Mouse (Mus musculus) liver, embryonic 12.5 days (tissue): ENCODE data around the gene Tyms. TPM values are rescaled to one million over a fixed set of nuclear protein-coding genes. Genes with fewer than 3 reads are reported as not detected.

Experiments
- ATAC-seq: fragments of 200-750 bp; cut with Nextera tagmentation; 2 replicates; pipeline ENCODE4 v1.8.0; 2017; ENCODE audit warnings: moderate number of reproducible peaks, mild to moderate bottlenecking, moderate library complexity
- H3K27ac ChIP-seq: fragments of 300-500 bp; sonication (generic); 2 replicates; pipeline ENCODE4 v1.5.1; 2016; ENCODE audit warnings: mild to moderate bottlenecking
- H3K27me3 ChIP-seq: fragments of 300-500 bp; sonication (generic); replicated peaks from 2 replicates; pipeline ENCODE4 v1.6.1; 2016; ENCODE audit warnings: mild to moderate bottlenecking, moderate library complexity
- H3K36me3 ChIP-seq: fragments of 300-500 bp; sonication (generic); 2 replicates; pipeline ENCODE4 v1.6.1; 2016; ENCODE audit warnings: mild to moderate bottlenecking, moderate library complexity
- H3K4me1 ChIP-seq: fragments of 300-500 bp; sonication (generic); 2 replicates; pipeline ENCODE4 v1.6.1; 2016
- H3K4me2 ChIP-seq: fragments of 300-500 bp; sonication (generic); 2 replicates; pipeline ENCODE4 v1.6.1; 2016; ENCODE audit warnings: mild to moderate bottlenecking, moderate library complexity
- H3K4me3 ChIP-seq: fragments of 300-500 bp; sonication (generic); 2 replicates; pipeline ENCODE4 v1.5.1; 2016; ENCODE audit warnings: mild to moderate bottlenecking, moderate library complexity
- H3K9ac ChIP-seq: fragments of 300-500 bp; sonication (generic); 2 replicates; pipeline ENCODE4 v1.6.1; 2016; ENCODE audit warnings: mild to moderate bottlenecking, moderate library complexity
- H3K9me3 ChIP-seq: fragments of 300-500 bp; sonication (generic); replicated peaks from 2 replicates; pipeline ENCODE4 v1.6.1; 2016; ENCODE audit warnings: mild to moderate bottlenecking, moderate library complexity
- WGBS: fragments of 180-500 bp; shearing (Covaris S2); methylation state at CpG from one replicate; pipeline ENCODE4 v1.1.7; 2016; ENCODE audit not compliant: insufficient replicate concordance; 5-methylcytosine and 5-hydroxymethylcytosine counted together
- polyA plus RNA-seq: library from polyadenylated mRNA; unstranded; fragments of >200 nt; fragmentation: Nextera tagmentation; extraction: Ambion mirVana; gene quantifications from 2 replicates; pipeline ENCODE4 v1.2.1, GENCODE M21; 2016

Tyms gene
- 278 and 289 TPM in 2 replicates for polyA plus RNA-seq

DNA sequence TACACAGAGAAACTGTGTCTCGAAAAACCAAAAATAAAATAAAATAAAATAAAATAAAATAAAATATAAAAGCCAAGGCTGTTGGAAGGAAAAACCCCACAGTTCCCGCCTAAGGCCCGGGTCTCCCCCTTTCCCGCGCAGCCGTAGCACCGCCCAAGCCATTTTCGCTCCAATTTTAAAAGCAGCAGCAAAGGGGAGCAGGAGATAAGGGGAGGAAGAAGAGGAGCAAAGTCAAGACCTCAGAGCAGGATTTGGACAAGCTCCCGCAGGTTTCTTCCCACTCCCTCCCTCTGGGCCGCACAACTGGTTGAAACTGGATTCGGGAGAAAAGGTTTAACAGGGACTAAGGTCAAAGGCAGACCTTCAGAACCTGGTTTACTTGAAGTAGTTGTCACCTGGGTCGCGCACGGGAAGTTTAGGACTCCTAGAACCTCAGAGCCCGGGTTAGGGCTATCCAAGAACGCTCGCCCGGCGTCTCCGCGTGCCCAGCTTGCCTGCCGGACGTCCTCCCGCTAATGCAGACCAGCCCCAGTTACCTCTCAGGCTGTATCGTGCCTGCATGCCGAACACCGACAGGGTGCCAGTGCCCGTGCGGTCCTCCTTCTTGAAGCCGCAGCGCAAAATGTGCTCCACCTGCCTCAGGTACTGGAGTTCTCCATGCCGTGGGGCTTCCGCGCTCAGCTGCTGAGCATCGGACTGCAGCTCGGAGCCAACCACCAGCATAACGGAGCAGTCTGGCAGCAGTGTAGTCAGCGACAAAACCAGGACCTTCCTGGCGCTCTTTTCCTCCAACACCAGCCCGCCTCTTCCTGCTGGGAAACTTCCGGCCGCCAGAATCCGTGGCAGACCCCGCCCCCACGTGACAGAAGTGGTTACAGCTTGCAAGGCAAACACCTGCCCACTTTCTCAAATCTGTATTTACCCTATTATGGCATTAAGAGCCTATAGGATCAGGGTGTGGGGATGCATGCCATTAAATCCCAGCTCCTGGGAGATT lies at the start of gene Tyms:
TSS of gene Tyms (minus strand) at position 793 of the 997 bp plus-strand sequence.
- WGBS: under 1% methylated on average over 45 of the region's 45 CpGs
- H3K9me3 ChIP-seq: no peaks in the 10 kb centered on the region
- ATAC-seq: peak; percentile 89

DNA sequence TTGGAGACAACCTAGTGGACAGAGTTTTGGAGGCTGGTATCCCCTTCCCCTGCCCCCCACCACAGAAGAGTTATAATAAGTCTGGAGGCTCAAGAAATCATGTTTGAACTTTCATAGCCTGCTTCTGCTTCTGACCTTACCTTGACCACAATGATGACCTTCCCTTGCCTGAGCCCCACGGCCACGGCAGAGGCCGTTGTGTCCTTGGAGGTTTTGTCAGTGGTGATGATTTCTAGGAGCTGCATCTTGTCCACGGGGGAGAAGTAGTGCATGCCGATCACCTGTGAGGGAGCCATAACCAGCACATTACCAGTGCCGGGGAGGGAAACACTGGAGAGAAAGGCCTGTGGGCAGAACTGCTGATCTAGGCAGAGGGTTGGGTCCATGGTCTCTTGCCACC lies 49.1 kb upstream of the Tyms start:
- no peaks in the 10 kb centered on the region for H3K4me1 ChIP-seq
- no peak overlapping the region for H3K9ac ChIP-seq
- no peak overlapping the region for H3K4me3 ChIP-seq
- no peaks in the 10 kb centered on the region for H3K9me3 ChIP-seq
- H3K36me3 ChIP-seq: peaks cover 96% of the 10 kb centered on the region
- H3K27ac ChIP-seq: no peak overlapping the region
- WGBS: 86% methylated on average over 6 of the region's 6 CpGs
- no peak overlapping the region for H3K4me2 ChIP-seq
- H3K27me3 ChIP-seq: no peaks in the 10 kb centered on the region
- ATAC-seq: no peak

More for the DNA sequence above, at the start of gene Tyms:
- Histone ChIP-seq H3K4me3 (peak within 1 kb of the TSS; percentile 89), H3K27me3 (no peaks in the 10 kb centered on the region), H3K9ac (peak within 1 kb of the TSS; percentile 91), H3K36me3 (peaks cover 40% of the 10 kb centered on the region), H3K4me2 (peak within 1 kb of the TSS; percentile 76), H3K4me1 (peaks cover 21% of the 10 kb centered on the region), H3K27ac (peak within 1 kb of the TSS; percentile 85)

DNA sequence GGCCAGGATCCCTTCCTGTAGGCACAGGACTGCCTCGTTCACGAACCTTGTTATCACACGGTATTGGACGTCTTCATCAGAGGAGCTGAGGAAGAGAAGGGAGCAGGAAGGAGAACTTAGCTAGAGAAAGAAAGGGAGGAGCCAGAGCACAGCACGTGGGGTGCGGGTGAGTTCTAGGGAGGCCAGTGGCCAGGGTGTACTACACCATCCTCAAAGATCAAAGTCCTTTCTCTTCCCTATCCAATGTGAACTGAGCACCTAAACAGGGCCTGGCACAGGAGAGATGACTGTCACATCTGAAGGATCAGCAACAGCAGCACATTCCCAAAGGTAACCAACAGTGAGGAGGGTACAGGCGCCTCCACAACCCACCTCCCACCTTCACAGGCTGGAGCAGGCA lies 46.7 kb upstream of the Tyms start:
- H3K27me3 ChIP-seq: peaks cover 18% of the 10 kb centered on the region
- H3K9me3 ChIP-seq: no peaks in the 10 kb centered on the region
- H3K4me2 ChIP-seq: no peak overlapping the region
- 75% methylated on average over 7 of the region's 7 CpGs for WGBS
- no peak overlapping the region for H3K4me3 ChIP-seq
- H3K36me3 ChIP-seq: peaks cover 78% of the 10 kb centered on the region
- ATAC-seq: no peak
- H3K4me1 ChIP-seq: no peaks in the 10 kb centered on the region
- H3K9ac ChIP-seq: no peak overlapping the region
- H3K27ac ChIP-seq: no peak overlapping the region

DNA sequence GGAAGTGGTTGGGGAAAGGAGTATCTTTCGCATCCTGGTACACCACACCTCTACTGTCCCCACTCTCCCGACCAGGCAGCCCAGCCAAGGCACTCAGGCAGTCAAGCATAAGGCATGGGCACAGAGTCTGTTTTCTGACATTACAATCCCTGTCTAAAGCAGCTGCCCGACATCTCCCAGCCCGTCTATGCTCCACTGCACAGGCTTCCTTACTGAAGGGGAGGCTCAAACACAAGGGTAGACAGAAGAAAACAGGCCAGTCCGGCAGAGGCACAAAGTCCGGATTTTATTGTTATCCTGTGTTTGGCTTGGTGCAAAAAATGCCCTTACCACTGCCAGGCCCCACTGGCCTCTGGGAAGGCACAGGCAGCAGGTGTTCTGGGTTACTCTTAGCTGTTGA lies 45.7 kb upstream of the Tyms start:
- Histone ChIP-seq H3K27me3 (peaks cover 27% of the 10 kb centered on the region), H3K36me3 (peaks cover 69% of the 10 kb centered on the region), H3K4me2 (no peak overlapping the region), H3K9me3 (no peaks in the 10 kb centered on the region), H3K9ac (no peak overlapping the region), H3K4me3 (no peak overlapping the region), H3K27ac (no peak overlapping the region), H3K4me1 (peaks cover 7% of the 10 kb centered on the region; the same call in 1 of the 2 replicates)
- WGBS: 86% methylated on average over 6 of the region's 6 CpGs
- ATAC-seq: no peak

DNA sequence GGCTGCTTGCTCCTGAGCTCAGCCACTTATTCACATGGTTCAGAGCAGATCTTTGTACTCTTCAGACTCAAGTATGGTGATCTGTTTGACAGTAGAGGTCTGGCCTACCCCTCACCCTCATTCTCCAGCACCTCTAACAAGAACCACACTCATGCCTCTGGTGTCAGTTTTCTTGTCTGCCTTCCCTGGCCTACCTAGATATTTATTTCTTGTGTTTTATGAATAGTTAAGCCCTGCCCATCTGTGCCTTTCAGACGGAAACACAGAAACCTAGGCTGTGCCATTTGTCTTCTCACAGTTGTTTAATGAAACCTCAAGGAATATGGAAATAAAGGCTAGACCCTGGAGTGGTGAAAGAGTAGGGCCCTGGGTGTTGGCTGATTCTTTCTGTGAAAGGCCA lies 44.6 kb upstream of the Tyms start:
- Histone ChIP-seq H3K9me3 (no peaks in the 10 kb centered on the region), H3K9ac (no peak overlapping the region), H3K27me3 (peaks cover 39% of the 10 kb centered on the region), H3K4me1 (peaks cover 13% of the 10 kb centered on the region; the same call in 1 of the 2 replicates), H3K4me2 (no peak overlapping the region), H3K36me3 (peaks cover 57% of the 10 kb centered on the region), H3K27ac (no peak overlapping the region), H3K4me3 (no peak overlapping the region)
- WGBS: 81% methylated on average over 1 of the region's 1 CpGs
- no peak for ATAC-seq

DNA sequence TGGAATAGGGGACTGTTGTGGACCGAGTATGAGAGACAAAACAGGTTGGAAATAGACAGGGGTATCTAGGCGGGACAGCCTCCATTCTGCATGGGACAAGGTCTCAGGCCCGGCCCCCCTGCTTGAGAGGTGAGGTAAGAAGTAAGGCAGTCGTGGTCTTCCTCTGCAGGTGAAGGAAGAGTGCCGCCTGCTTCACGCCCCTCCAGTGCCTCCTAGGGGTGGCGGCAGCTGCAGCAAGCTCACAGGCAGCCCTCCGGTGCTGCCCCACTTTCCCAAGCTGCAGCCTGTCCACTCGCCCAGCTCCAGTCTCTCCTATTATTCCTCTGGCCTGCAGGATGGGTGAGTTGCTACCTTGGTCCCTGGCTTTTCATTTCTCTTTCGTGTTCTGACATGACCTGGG lies 42.3 kb upstream of the Tyms start:
- Histone ChIP-seq H3K9ac (no peak overlapping the region), H3K9me3 (no peaks in the 10 kb centered on the region), H3K4me3 (no peak overlapping the region), H3K4me2 (no peak overlapping the region), H3K27me3 (peaks cover 62% of the 10 kb centered on the region), H3K36me3 (peaks cover 34% of the 10 kb centered on the region), H3K4me1 (peaks cover 23% of the 10 kb centered on the region), H3K27ac (no peak overlapping the region)
- no peak for ATAC-seq
- 29% methylated on average over 10 of the region's 10 CpGs for WGBS

DNA sequence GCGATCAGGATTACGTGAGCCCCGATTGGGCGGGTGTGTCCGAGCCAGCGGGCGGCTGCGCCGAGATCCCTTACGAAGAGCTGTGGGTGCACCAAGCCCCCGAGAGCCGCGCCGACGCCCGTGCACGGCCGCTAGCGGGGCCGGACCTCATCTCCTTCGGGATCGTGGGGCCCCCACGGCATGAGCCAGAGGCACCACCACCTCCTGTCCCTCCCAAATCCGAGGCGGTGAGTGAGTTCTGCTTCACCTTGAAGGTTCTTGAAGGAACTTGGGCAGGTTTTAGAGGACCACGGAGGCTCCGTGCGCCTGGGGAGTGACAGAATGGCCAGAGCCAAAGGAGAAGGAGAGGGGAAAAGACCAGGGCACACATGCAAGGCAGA lies 41.3 kb upstream of the Tyms start:
- H3K4me3 ChIP-seq: peak overlapping the region; percentile 52
- WGBS: 1% methylated on average over 28 of the region's 28 CpGs
- peaks cover 71% of the 10 kb centered on the region for H3K27me3 ChIP-seq
- no peak overlapping the region for H3K27ac ChIP-seq
- H3K9me3 ChIP-seq: no peaks in the 10 kb centered on the region
- ATAC-seq: no peak
- peaks cover 25% of the 10 kb centered on the region for H3K36me3 ChIP-seq
- H3K4me2 ChIP-seq: peak overlapping the region; percentile 77
- no peak overlapping the region for H3K9ac ChIP-seq
- peaks cover 31% of the 10 kb centered on the region for H3K4me1 ChIP-seq

DNA sequence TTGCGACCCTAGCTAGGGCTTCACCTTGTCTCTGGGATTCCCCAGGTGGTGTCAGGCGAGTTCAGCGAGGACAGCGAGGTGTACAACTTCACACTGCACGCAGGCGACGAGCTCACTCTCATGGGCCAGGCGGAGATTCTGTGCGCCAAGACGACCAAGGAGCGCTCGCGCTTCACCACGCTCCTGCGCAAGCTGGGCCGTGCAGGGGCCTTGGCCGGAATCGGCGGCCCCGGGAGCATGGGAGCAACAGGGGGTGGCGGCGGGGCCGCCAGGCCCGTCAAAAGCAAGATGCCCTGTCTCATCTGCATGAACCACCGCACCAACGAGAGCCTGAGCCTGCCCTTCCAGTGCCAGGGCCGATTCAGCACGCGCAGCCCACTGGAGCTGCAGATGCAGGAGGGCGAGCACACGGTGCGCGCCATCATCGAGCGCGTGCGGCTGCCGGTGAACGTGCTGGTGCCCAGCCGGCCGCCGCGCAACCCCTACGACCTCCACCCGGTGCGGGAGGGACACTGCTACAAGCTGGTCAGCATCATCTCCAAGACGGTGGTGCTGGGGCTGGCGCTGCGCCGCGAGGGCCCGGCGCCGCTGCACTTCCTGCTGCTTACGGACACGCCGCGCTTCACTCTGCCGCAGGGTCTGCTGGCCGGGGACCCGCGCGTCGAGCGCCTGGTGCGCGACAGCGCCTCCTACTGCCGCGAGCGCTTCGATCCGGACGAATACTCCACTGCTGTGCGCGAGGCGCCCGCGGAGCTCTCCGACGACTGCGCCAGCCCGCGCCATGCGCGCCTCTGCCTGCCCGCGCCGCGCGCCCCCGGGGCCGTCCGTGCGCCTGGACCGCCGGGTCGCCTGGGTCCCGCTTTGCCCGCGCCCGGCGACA lies 40.7 kb upstream of the Tyms start:
- no peak overlapping the region for H3K9ac ChIP-seq
- peak overlapping the region; percentile 77 for H3K4me2 ChIP-seq
- peaks cover 18% of the 10 kb centered on the region for H3K36me3 ChIP-seq
- H3K27ac ChIP-seq: no peak overlapping the region
- peak; percentile 35; the same call in 1 of the 2 replicates for ATAC-seq
- WGBS: under 1% methylated on average over 102 of the region's 103 CpGs
- peaks cover 31% of the 10 kb centered on the region for H3K4me1 ChIP-seq
- H3K27me3 ChIP-seq: peaks cover 77% of the 10 kb centered on the region
- no peaks in the 10 kb centered on the region for H3K9me3 ChIP-seq
- H3K4me3 ChIP-seq: peak overlapping the region; percentile 52

DNA sequence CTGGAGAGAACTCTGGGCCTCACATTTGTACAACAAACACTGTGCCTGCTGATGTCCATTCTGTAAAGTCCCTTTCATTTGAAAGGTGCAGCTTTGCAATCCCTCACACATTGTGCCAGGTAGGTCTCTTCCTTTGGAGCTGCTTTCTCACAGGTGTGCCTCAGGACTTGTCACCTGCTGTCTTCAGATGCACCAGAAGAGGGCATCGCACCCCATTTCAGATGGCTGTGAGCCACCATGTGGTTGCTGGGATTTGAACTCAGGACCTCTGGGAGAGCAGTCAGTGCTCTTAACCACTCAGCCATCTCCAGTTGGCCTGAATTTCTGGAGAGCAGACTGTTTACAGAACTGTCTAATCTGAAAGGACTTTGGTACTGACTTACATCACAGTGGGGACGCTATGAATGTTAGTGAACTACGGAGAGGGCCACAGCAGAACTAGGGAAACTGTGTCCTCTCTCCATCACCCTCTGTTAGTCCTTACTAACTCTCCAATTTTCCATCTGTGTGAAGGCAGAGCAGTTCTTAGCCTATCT lies 39.2 kb upstream of the Tyms start:
- Histone ChIP-seq H3K4me2 (no peak overlapping the region), H3K9ac (no peak overlapping the region), H3K4me1 (peaks cover 31% of the 10 kb centered on the region), H3K4me3 (no peak overlapping the region), H3K27me3 (peaks cover 91% of the 10 kb centered on the region), H3K9me3 (no peaks in the 10 kb centered on the region), H3K36me3 (peaks cover 4% of the 10 kb centered on the region; the same call in 1 of the 2 replicates), H3K27ac (no peak overlapping the region)
- no peak for ATAC-seq
- 71% methylated on average over 3 of the region's 3 CpGs for WGBS

DNA sequence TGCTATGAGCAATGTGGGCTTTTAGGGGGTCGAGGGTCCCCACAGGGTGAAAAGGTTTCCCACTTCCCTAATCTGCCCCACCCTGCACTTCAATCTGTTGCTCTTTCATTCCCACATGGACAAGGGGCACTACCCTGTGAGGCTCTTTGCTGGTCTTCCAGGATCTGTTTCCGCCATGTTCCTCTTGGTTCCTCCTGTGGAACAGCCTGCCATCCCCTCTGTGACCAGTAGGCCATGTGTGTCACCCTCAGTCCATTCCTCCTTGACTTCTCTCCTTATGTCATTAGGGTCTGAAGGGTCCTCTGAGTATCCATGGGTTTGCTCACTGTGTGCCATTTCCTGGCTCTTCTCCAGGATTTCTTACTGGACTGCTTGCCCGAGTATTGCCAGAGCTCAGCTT lies 38.4 kb upstream of the Tyms start:
- Histone ChIP-seq H3K27me3 (peaks cover 98% of the 10 kb centered on the region), H3K27ac (no peak overlapping the region), H3K9me3 (no peaks in the 10 kb centered on the region), H3K36me3 (no peaks in the 10 kb centered on the region; the same call in 1 of the 2 replicates), H3K4me2 (peak overlapping the region; percentile 51; the same call in 1 of the 2 replicates), H3K9ac (no peak overlapping the region), H3K4me3 (no peak overlapping the region), H3K4me1 (peaks cover 31% of the 10 kb centered on the region)
- no peak for ATAC-seq
- 51% methylated on average over 3 of the region's 3 CpGs for WGBS

DNA sequence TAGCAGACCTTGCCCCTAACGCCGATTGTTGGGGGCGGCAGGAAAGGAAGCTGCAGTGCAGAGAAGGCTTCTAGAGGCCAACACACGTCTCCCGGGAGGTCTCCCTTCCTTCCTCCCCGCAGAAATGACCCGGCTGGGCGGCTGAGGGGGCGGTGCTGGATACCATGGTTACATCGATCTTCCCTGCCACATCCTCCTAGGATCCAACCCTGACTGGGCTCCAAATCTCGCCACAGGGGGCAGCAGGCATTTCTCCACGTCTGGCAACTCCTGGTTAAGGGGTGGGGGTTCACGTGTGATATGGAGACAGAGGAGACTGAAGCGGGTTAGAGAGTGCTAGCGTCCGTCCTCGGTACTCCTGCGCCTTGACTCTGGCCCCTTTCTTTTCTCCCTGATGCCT lies 37.7 kb upstream of the Tyms start:
- peak overlapping the region; percentile 51 for H3K4me2 ChIP-seq
- H3K27me3 ChIP-seq: peaks cover 98% of the 10 kb centered on the region
- WGBS: 2% methylated on average over 18 of the region's 18 CpGs
- peak overlapping the region; percentile 17; the same call in 1 of the 2 replicates for H3K4me3 ChIP-seq
- no peak overlapping the region for H3K27ac ChIP-seq
- H3K36me3 ChIP-seq: no peaks in the 10 kb centered on the region
- no peaks in the 10 kb centered on the region for H3K9me3 ChIP-seq
- peak; percentile 38 for ATAC-seq
- peaks cover 31% of the 10 kb centered on the region for H3K4me1 ChIP-seq
- H3K9ac ChIP-seq: no peak overlapping the region
